Comparison of ENCODE assay signal across 8 mouse cellular contexts in the genomic region with DNA sequence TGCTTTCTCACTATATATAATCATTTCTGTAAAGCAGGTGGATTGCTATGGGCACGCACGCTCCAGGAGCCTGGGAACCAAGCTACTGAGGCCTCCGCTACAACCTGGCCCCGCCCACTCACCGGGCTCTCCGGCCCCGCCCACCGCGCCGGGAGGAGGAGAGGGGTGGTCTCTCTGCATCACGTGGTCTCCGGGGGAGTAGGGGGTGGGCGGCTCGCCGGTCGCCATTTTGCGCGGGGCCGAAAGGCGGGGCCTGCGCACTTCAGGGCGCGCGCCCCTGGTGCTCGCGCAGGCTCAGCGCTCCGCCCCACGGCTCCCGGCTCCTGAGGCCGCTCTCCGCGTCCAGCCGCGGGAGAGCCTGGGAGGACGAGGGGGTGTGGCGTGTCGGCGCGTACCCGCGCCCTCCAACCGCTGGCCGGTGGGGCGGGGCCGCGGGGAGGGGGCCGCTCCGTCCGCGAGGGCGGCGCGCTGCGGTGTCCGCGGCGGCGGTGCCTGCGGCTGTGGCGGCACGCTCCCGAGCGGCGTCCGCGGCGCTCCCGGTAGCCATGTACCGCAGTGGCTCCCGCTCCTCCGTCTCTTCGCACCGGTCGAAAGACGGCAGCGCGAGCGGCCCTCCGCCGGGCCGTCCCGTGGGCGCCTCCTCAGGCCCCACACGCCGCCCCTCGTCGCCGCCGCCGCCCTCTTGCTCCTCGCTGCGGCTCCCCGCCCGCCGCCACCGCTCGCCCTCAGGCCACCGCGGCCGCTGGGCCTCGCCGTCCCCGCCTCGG. TPM values are rescaled to one million over a fixed set of nuclear protein-coding genes. Genes with fewer than 3 reads are reported as not detected.
DNase-seq lines count a peak whose midpoint lies in the region; ATAC-seq and TF ChIP-seq lines count a peak whose summit lies in the region.

Gene Zfp318, plus strand, starts transcription at position 438 of the 767 bp plus-strand sequence.

- H3K9ac ChIP-seq in embryonic facial prominence, embryonic 13.5 days: peak within 1 kb of the TSS; percentile 98
- peak within 1 kb of the TSS; percentile 98 for H3K9ac ChIP-seq in limb, embryonic 12.5 days (replicated peaks)
- peak within 1 kb of the TSS; percentile 83 for H3K9ac ChIP-seq in midbrain, embryonic 15.5 days

- peak within 1 kb of the TSS; percentile 76 for H3K4me2 ChIP-seq in embryonic facial prominence, embryonic 13.5 days
- peak within 1 kb of the TSS; percentile 72 for H3K4me2 ChIP-seq in limb, embryonic 12.5 days
- peak within 1 kb of the TSS; percentile 68 for H3K4me2 ChIP-seq in midbrain, embryonic 15.5 days

- H3K36me3 ChIP-seq in embryonic facial prominence, embryonic 13.5 days: peaks cover 17% of the 10 kb centered on the region
- no peaks in the 10 kb centered on the region for H3K36me3 ChIP-seq in kidney, adult 2 months (ENCODE audit: control insufficient read depth, insufficient read depth, low read length)
- peaks cover 19% of the 10 kb centered on the region for H3K36me3 ChIP-seq in limb, embryonic 12.5 days
- no peaks in the 10 kb centered on the region; the same call in 1 of the 2 replicates for H3K36me3 ChIP-seq in midbrain, embryonic 15.5 days (replicated peaks)
- H3K36me3 ChIP-seq in spleen, adult 2 months (ENCODE audit: control insufficient read depth, insufficient read depth, low read length): peaks cover 3% of the 10 kb centered on the region; the same call in 1 of the 2 replicates

- TF ChIP-seq POLR2A in kidney, adult 2 months (IDR thresholded peaks at IDR 0.05; ENCODE audit: low read depth, low read length): peak; percentile 30
- TF ChIP-seq POLR2A in spleen, adult 2 months (IDR thresholded peaks at IDR 0.05; ENCODE audit: low read depth, low read length): peak; percentile 52

- H3K4me1 ChIP-seq in embryonic facial prominence, embryonic 13.5 days: peaks cover 15% of the 10 kb centered on the region
- peaks cover 9% of the 10 kb centered on the region; the same call in 1 of the 2 replicates for H3K4me1 ChIP-seq in kidney, adult 2 months (ENCODE audit: control insufficient read depth, insufficient read depth, low read length)
- peaks cover 12% of the 10 kb centered on the region for H3K4me1 ChIP-seq in limb, embryonic 12.5 days (replicated peaks)
- peaks cover 19% of the 10 kb centered on the region for H3K4me1 ChIP-seq in midbrain, embryonic 15.5 days
- peaks cover 23% of the 10 kb centered on the region for H3K4me1 ChIP-seq in spleen, adult 2 months (ENCODE audit: control insufficient read depth, insufficient read depth, insufficient read length)

- no peaks in the 10 kb centered on the region for H3K27me3 ChIP-seq in embryonic facial prominence, embryonic 13.5 days
- no peaks in the 10 kb centered on the region for H3K27me3 ChIP-seq in kidney, adult 2 months (replicated peaks; ENCODE audit: control insufficient read depth, insufficient read depth, low read length)
- no peaks in the 10 kb centered on the region for H3K27me3 ChIP-seq in limb, embryonic 12.5 days
- H3K27me3 ChIP-seq in midbrain, embryonic 15.5 days (replicated peaks): no peaks in the 10 kb centered on the region
- no peaks in the 10 kb centered on the region for H3K27me3 ChIP-seq in spleen, adult 2 months (ENCODE audit: control insufficient read depth, insufficient read depth, low read length)

- H3K27ac ChIP-seq in embryonic facial prominence, embryonic 13.5 days: peak within 1 kb of the TSS; percentile 90
- peak within 1 kb of the TSS; percentile 64 for H3K27ac ChIP-seq in kidney, adult 2 months (ENCODE audit: insufficient read depth, low read depth, low read length)
- H3K27ac ChIP-seq in limb, embryonic 12.5 days: peak within 1 kb of the TSS; percentile 91
- peak within 1 kb of the TSS; percentile 89 for H3K27ac ChIP-seq in midbrain, embryonic 15.5 days
- H3K27ac ChIP-seq in spleen, adult 2 months (ENCODE audit: insufficient read depth, low read length): peak within 1 kb of the TSS; percentile 91

- DNase-seq in 3134 (ENCODE audit: extremely low read depth, insufficient read length, low spot score): peak; percentile 97
- peak; percentile 99 for DNase-seq in adrenal gland, postnatal 36 days
- DNase-seq in heart, adult 18-20 months: peak; percentile 98
- DNase-seq in kidney, adult 2 months: peak; percentile 98
- DNase-seq in spleen, adult 2 months (ENCODE audit: low read depth in 1 of 2, low spot score in 2 of 2): peak; percentile 81 to 99

- H3K9me3 ChIP-seq in embryonic facial prominence, embryonic 13.5 days: no peaks in the 10 kb centered on the region
- H3K9me3 ChIP-seq in limb, embryonic 12.5 days: no peaks in the 10 kb centered on the region
- no peaks in the 10 kb centered on the region for H3K9me3 ChIP-seq in midbrain, embryonic 15.5 days

- ATAC-seq in embryonic facial prominence, embryonic 13.5 days (ENCODE audit: insufficient number of reproducible peaks, insufficient read depth, low FRiP score, low TSS enrichment, low read depth): peak; percentile 98
- peak; percentile 98 for ATAC-seq in limb, embryonic 12.5 days (ENCODE audit: insufficient number of reproducible peaks, insufficient read depth, low FRiP score, low TSS enrichment, low read depth)
- peak; percentile 98 for ATAC-seq in midbrain, embryonic 15.5 days (replicated peaks)

- H3K4me3 ChIP-seq in embryonic facial prominence, embryonic 13.5 days: peak within 1 kb of the TSS; percentile 91
- peak within 1 kb of the TSS; percentile 89 for H3K4me3 ChIP-seq in kidney, adult 2 months (ENCODE audit: insufficient read depth, low read depth, low read length)
- H3K4me3 ChIP-seq in limb, embryonic 12.5 days (replicated peaks): peak within 1 kb of the TSS; percentile 96
- peak within 1 kb of the TSS; percentile 79 for H3K4me3 ChIP-seq in midbrain, embryonic 15.5 days
- H3K4me3 ChIP-seq in spleen, adult 2 months (ENCODE audit: extremely low read depth, insufficient read depth, insufficient read length): peak within 1 kb of the TSS; percentile 78

- WGBS in embryonic facial prominence, embryonic 13.5 days: under 1% methylated on average over 85 of the region's 105 CpGs
- 1% methylated on average over 85 of the region's 105 CpGs for WGBS in kidney, adult 2 months
- WGBS in limb, embryonic 12.5 days: under 1% methylated on average over 72 of the region's 105 CpGs
- under 1% methylated on average over 60 of the region's 105 CpGs for WGBS in midbrain, embryonic 15.5 days
- under 1% methylated on average over 93 of the region's 105 CpGs for WGBS in spleen, adult 2 months

- no peak for TF ChIP-seq CTCF in kidney, adult 2 months (conservative IDR thresholded peaks at IDR 0.05; ENCODE audit: insufficient read depth, insufficient read length, low read depth, low read length)
- no peak for TF ChIP-seq CTCF in spleen, adult 2 months (IDR thresholded peaks at IDR 0.05; ENCODE audit: extremely low read depth, insufficient read depth, insufficient read length, insufficient replicate concordance)

RNA-seq across cellular contexts. Expression of gene Zfp318, which starts in this region (rescaled TPM):
- 10 to 100 TPM; 23.3 to 29.0 TPM for total RNA-seq in adrenal gland, postnatal 36 days (2021)
- polyA plus RNA-seq in embryonic facial prominence, embryonic 13.5 days (2015; fragmentation: Nextera tagmentation; extraction: Ambion mirVana): 11.4 and 13.4 TPM in 2 replicates
- total RNA-seq in heart, adult 18-20 months (2021): 10 to 100 TPM; 17.1 to 21.7 TPM
- polyA plus RNA-seq in kidney, adult 2 months (2012; rRNA removed): 11.8 and 14.3 TPM in 2 replicates
- 16.5 and 17.7 TPM in 2 replicates for polyA plus RNA-seq in limb, embryonic 12.5 days (2016; fragmentation: Nextera tagmentation; extraction: Ambion mirVana)
- 18.7 and 21.8 TPM in 2 replicates for polyA plus RNA-seq in midbrain, embryonic 15.5 days (2015; fragmentation: Nextera tagmentation; extraction: Ambion mirVana)
- 37.6 and 55.4 TPM in 2 replicates for polyA plus RNA-seq in spleen, adult 2 months (2012; rRNA removed)

Comparison
In these comparisons a context has a peak if more than half of its experiments do, and no peak if none do; other contexts are left out.
1. Peak in every context shown above with its lines: DNase-seq, ATAC-seq, H3K4me3 ChIP-seq and H3K27ac ChIP-seq.